Mouse (Mus musculus) MN1 (cell line): ENCODE results near the gene Sash1.
A peak's percentile ranks its signal among the peaks of the same experiment; 100 is the strongest.
"Not testable (repeated sequence)": the region's sequence is repeated elsewhere in the genome, so short reads cannot be mapped to it uniquely, and the experiment has no call there.

Experiments
- DNase-seq: peaks from one replicate; pipeline ENCODE4 v3.0.0-alpha.2; 2016; ENCODE audit warnings: low spot score

The Sash1 gene

GRCm38 (mm10) chr10:8756604-8757354 lies 129.1 kb downstream of the Sash1 start:
- no peak for DNase-seq

GRCm38 (mm10) chr10:8753377-8753776 lies 132.5 kb downstream of the Sash1 start:
- DNase-seq, result no peak

GRCm38 (mm10) chr10:8752436-8752835 lies 133.4 kb downstream of the Sash1 start:
- peak; percentile 42 for DNase-seq

- no peak for DNase-seq
Measured at GRCm38 (mm10) chr10:8749537-8749936, 136.3 kb downstream of the Sash1 start.

GRCm38 (mm10) chr10:8747450-8748212 lies 138.2 kb downstream of the Sash1 start:
- no peak for DNase-seq

GRCm38 (mm10) chr10:8746082-8746696 lies 139.7 kb downstream of the Sash1 start:
- DNase-seq, result no peak

- peak; percentile 86 for DNase-seq
Measured at GRCm38 (mm10) chr10:8742872-8743271, 143.0 kb downstream of the Sash1 start.

GRCm38 (mm10) chr10:8741505-8741904 lies 144.4 kb downstream of the Sash1 start:
- no peak for DNase-seq

- no peak for DNase-seq
Measured at GRCm38 (mm10) chr10:8740797-8741196, 145.1 kb downstream of the Sash1 start.

GRCm38 (mm10) chr10:8729387-8730337 lies 156.2 kb downstream of the Sash1 start:
- DNase-seq, result no peak

GRCm38 (mm10) chr10:8719345-8719744 lies 166.5 kb downstream of the Sash1 start:
- DNase-seq, result no peak

GRCm38 (mm10) chr10:8718831-8719230 lies 167.0 kb downstream of the Sash1 start:
- no peak for DNase-seq

- DNase-seq, result no peak
Measured at GRCm38 (mm10) chr10:8717171-8717570, 168.7 kb downstream of the Sash1 start.

- DNase-seq, result peak; percentile 80
Measured at GRCm38 (mm10) chr10:8715679-8716284, 170.1 kb downstream of the Sash1 start.

- DNase-seq, result not testable (repeated sequence)
Measured at GRCm38 (mm10) chr10:8696636-8697035, 189.2 kb downstream of the Sash1 start.

- no peak for DNase-seq
Measured at GRCm38 (mm10) chr10:8693996-8694500, 191.8 kb downstream of the Sash1 start.

GRCm38 (mm10) chr10:8693561-8693960 lies 192.3 kb downstream of the Sash1 start:
- no peak for DNase-seq

GRCm38 (mm10) chr10:8692531-8692930 lies 193.3 kb downstream of the Sash1 start:
- no peak for DNase-seq

GRCm38 (mm10) chr10:8686219-8686618 lies 199.7 kb downstream of the Sash1 start:
- DNase-seq, result no peak

GRCm38 (mm10) chr10:8685269-8685668 lies 200.6 kb downstream of the Sash1 start:
- DNase-seq, result no peak

GRCm38 (mm10) chr10:8682900-8683299 lies 203.0 kb downstream of the Sash1 start:
- DNase-seq, result peak; percentile 79
